Mouse (Mus musculus): ENCODE results near the gene Anxa9. TPM values are rescaled to one million over a fixed set of nuclear protein-coding genes. Genes with fewer than 3 reads are reported as not detected.

Gene Anxa9
- polyA plus RNA-seq, 1 experiment from 2014 or later = 1.7 TPM

DNA sequence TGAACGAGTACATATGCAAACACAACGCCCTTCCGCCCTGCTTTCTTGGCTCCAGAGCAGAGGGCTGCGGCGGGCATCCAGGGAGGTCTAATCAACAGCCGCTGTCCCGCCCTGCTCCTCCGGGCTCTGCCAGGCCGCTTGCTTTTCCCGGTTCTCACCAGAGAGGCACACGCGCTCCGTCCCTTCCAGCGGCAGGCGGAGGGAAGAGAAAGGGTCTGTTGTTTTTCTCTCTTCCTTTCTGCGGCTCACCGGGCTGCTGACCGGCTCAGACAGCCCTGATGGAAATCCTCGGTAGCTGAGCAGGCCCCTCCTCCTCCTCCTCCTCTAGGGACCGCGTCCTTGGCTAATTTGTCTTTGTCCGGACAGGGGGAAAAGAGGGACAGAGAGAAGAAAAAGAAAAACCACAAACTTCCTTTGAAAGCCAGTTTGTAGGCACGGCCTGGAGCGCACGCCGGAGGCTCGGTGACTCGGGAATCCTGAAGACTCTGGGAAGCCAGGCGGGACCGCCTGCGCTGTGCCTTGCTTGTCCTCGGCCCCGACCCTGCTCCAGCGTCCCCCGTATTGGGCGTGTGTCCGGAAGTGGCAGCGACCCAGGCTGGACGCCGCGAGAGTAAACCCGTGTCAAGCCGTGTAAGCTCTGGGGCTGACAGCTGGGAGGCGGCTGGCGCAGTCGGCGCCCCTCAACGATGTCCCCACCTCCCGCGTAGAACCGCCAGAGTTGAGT lies 23.9 kb downstream of the Anxa9 start:
- H3K9me3 ChIP-seq (replicated peaks) = no peaks in the 10 kb centered on the region
- H3K27me3 ChIP-seq (replicated peaks) = no peaks in the 10 kb centered on the region
- peak overlapping the region; percentile 79 for H3K9ac ChIP-seq
- peak overlapping the region; percentile 97 for H3K27ac ChIP-seq (ENCODE audit: poor library complexity, severe bottlenecking)
- peaks cover 10% of the 10 kb centered on the region for H3K36me3 ChIP-seq
- H3K4me1 ChIP-seq (replicated peaks) = peaks cover 18% of the 10 kb centered on the region
- under 1% methylated on average over 51 of the region's 51 CpGs for WGBS
- peak overlapping the region; percentile 52 for H3K4me3 ChIP-seq
- ATAC-seq (ENCODE audit: insufficient number of reproducible peaks, low FRiP score) = peak; percentile 76
- H3K4me2 ChIP-seq = peak overlapping the region; percentile 79

DNA sequence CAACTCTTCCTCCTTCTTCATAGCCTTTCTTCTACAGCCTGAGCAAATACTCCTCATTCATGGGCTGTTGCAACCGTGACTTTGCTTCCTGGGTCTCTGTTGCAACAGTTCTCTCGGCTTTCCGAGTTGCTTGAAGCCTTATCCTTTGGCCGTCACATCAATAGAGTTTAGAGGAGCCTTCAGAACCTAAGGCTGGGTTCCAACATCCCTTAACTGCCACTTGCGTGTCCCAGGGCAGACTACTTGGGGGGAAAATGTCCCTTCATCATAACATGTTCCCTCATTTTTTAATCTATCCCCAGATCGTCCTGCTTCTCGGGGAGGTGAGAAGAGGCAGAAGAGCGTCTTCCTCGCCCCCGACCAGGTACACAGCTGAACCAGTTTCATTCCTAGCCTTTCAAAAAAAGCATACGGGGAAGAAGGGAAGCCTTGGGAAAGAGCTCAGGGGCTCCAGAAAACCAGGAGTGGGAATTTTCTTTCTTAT lies 24.6 kb downstream of the Anxa9 start:
- Histone ChIP-seq H3K4me3 (peak overlapping the region; percentile 52), H3K4me1 (replicated peaks) (peaks cover 21% of the 10 kb centered on the region), H3K36me3 (peaks cover 4% of the 10 kb centered on the region), H3K9me3 (replicated peaks) (no peaks in the 10 kb centered on the region), H3K27ac (ENCODE audit: poor library complexity, severe bottlenecking) (peak overlapping the region; percentile 97), H3K27me3 (replicated peaks) (no peaks in the 10 kb centered on the region), H3K4me2 (peak overlapping the region; percentile 79), H3K9ac (peak overlapping the region; percentile 79)
- 0 out of 2 replicates have a peak, but pooled peaks have one; percentile 7 for ATAC-seq (ENCODE audit: insufficient number of reproducible peaks, low FRiP score)
- WGBS = under 1% methylated on average over 11 of the region's 11 CpGs

DNA sequence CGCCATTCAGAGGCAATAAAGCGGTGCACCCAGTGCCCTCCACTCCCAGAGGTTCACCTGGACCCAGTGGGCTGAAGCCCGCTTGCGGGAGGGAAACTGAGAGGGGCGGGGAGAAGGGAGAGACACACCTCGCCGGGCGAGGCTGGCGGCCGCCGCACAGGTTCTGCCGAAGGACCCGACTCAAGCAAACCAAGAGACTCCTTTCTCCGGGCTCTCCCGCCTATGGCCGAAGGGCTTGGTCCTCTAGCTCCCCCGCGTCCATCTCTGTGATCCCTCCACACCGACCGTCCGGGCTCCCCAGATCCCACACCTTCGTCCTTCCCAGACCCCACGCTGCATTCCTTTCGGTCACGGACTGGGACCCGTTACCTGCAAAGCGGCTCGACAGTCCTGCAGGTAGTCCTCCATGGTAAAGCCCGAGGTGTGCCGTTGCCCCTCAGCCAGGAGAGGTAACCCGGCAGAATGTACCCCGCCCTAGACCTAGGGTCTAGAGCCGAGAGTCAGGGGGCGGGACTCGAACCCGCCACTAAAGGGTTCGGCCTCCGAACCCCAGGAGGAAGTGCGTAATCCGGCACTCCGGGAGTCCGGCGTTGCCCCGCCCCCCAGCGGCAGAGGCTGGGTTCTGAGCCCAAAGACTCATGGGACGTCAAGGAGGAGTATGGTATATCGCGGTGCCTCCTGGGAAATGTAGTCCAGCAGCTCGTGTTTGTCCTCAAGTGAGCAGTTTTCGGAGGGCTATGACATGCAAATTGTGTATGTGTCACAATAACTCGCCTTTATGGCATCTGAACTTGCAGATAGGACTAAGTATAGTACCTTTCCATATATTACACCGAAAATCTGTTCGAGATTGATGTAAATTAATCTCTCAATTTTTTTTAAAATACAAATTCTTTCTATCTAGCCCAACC lies 25.5 kb downstream of the Anxa9 start, which contains the start of the genes Mindy1 and Prune1:
Mindy1 (plus strand) TSS at position 130 of the 911 bp plus-strand sequence.
Prune1 (minus strand) TSS at position 861 of the 911 bp plus-strand sequence.
- WGBS = under 1% methylated on average over 53 of the region's 53 CpGs
- peak within 1 kb of the TSS; percentile 90 for H3K9ac ChIP-seq
- ATAC-seq (ENCODE audit: insufficient number of reproducible peaks, low FRiP score) = peak; percentile 91

DNA sequence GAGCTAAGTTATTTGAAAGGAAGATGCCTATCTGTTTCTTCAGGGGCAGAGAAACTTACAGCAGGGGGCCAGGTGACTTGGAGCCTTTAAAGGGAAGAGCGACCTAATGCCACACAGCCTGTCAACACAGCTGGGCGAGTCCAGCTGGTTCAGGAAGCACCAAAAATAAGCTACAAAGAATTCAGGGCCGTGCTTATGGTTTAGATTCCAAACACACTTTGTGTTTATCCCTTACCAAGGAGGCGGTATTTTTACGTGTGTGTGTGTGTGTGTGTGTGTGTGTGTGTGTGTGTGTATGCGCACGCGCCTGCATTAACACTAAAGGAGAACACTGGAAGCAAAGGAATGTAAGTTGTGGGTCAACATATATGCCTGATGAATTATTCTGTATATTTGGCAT lies 26.2 kb downstream of the Anxa9 start:
- H3K36me3 ChIP-seq = peaks cover 3% of the 10 kb centered on the region; the same call in 1 of the 2 replicates
- H3K4me3 ChIP-seq = peak overlapping the region; percentile 83
- H3K4me2 ChIP-seq = peak overlapping the region; percentile 64
- peak overlapping the region; percentile 90 for H3K9ac ChIP-seq
- 13% methylated on average over 8 of the region's 8 CpGs for WGBS
- no peaks in the 10 kb centered on the region for H3K9me3 ChIP-seq (replicated peaks)
- no peak for ATAC-seq (ENCODE audit: insufficient number of reproducible peaks, low FRiP score)
- H3K27ac ChIP-seq (ENCODE audit: poor library complexity, severe bottlenecking) = peak overlapping the region; percentile 81
- no peaks in the 10 kb centered on the region for H3K27me3 ChIP-seq (replicated peaks)
- H3K4me1 ChIP-seq (replicated peaks) = peaks cover 36% of the 10 kb centered on the region

More for the DNA sequence above, 25.5 kb downstream of the Anxa9 start, which contains the start of the genes Mindy1 and Prune1:
- no peaks in the 10 kb centered on the region for H3K27me3 ChIP-seq (replicated peaks)
- peak within 1 kb of the TSS; percentile 79 for H3K4me2 ChIP-seq
- peak within 1 kb of the TSS; percentile 83 for H3K4me3 ChIP-seq
- peaks cover 31% of the 10 kb centered on the region for H3K4me1 ChIP-seq (replicated peaks)
- H3K27ac ChIP-seq (ENCODE audit: poor library complexity, severe bottlenecking) = peak within 1 kb of the TSS; percentile 97
- H3K9me3 ChIP-seq (replicated peaks) = no peaks in the 10 kb centered on the region
- peaks cover 3% of the 10 kb centered on the region; the same call in 1 of the 2 replicates for H3K36me3 ChIP-seq

DNA sequence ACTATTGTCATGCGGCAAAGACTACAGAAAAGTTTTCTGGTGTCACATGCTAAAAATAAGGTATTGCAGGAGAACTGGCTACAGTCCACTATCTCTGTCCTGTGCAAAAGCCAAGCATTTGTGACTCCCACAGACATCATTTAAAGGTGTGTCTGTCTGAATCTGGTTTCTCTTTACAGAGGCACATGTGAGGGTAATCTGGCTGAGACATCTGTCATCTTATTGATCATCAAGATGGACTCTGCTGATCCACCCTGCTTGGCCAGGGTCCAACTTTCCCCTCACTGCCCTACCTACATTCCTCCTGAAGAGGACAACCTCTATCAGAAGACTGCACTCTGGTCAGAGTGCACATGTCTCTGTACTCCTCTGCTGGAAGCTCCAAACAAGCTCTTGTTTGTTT lies 29.8 kb downstream of the Anxa9 start:
- no peak overlapping the region for H3K4me3 ChIP-seq
- ATAC-seq (ENCODE audit: insufficient number of reproducible peaks, low FRiP score) = no peak

DNA sequence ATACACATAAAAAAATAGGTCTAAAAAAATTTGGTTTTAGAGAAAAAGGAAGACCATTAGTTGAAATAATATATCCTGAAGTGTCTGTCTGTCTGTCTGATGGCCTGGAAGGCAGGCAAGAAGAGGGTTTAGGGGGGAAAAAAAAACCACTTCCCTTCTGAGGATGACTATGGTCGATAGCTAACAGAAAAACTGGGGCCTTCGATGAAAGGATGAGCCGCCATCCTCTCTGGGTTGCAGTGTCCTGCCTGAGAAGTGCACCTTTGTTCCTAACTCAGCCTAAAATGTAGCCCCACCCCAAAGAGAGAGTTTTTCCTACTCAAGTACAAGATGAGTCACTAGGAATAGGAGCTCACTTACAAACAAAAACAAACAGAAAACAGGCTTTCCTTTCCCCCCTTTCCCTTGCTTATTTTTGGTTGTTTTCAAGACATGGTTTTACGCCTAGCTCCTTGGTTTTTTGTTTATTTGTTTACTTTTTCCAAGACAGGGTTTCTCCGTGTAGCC lies 30.5 kb downstream of the Anxa9 start:
- Histone ChIP-seq H3K9ac (no peak overlapping the region), H3K27ac (ENCODE audit: poor library complexity, severe bottlenecking) (peak overlapping the region; percentile 32; the same call in 1 of the 2 replicates), H3K9me3 (replicated peaks) (no peaks in the 10 kb centered on the region), H3K4me2 (no peak overlapping the region), H3K4me3 (no peak overlapping the region), H3K36me3 (peaks cover 12% of the 10 kb centered on the region), H3K27me3 (replicated peaks) (no peaks in the 10 kb centered on the region), H3K4me1 (replicated peaks) (peaks cover 48% of the 10 kb centered on the region)
- no peak for ATAC-seq (ENCODE audit: insufficient number of reproducible peaks, low FRiP score)
- WGBS = 72% methylated on average over 5 of the region's 5 CpGs

More for the DNA sequence above, 29.8 kb downstream of the Anxa9 start:
- Histone ChIP-seq H3K27ac (ENCODE audit: poor library complexity, severe bottlenecking) (peak overlapping the region; percentile 32; the same call in 1 of the 2 replicates), H3K36me3 (peaks cover 11% of the 10 kb centered on the region), H3K4me2 (no peak overlapping the region), H3K9ac (no peak overlapping the region), H3K9me3 (replicated peaks) (no peaks in the 10 kb centered on the region), H3K27me3 (replicated peaks) (no peaks in the 10 kb centered on the region), H3K4me1 (replicated peaks) (peaks cover 46% of the 10 kb centered on the region)
- 47% methylated on average over 1 of the region's 1 CpGs for WGBS

DNA sequence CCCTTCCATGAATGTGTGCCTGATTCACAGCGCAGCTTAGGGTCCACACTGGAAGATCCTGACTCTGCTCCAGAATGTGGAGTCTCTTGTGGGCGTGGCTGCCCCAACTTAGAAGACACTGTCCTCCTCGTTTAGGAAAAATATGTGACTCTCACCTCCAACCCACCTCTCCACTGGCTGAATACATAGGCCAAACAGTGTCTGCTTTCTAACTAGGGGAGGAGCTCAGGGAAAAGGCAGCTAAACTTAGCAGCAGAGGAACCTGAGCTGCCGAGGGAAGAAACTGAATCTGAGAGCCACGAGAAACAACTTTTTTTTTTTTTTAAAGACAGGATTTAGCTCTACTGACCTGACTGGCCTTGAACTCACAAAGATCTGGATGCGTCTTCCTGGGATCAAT lies 31.8 kb downstream of the Anxa9 start:
- no peak for ATAC-seq (ENCODE audit: insufficient number of reproducible peaks, low FRiP score)
- no peaks in the 10 kb centered on the region for H3K9me3 ChIP-seq (replicated peaks)
- H3K9ac ChIP-seq = no peak overlapping the region
- H3K27me3 ChIP-seq (replicated peaks) = no peaks in the 10 kb centered on the region
- H3K36me3 ChIP-seq = peaks cover 12% of the 10 kb centered on the region
- WGBS = 64% methylated on average over 6 of the region's 6 CpGs
- H3K4me2 ChIP-seq = no peak overlapping the region
- H3K4me1 ChIP-seq (replicated peaks) = peaks cover 48% of the 10 kb centered on the region
- peak overlapping the region; percentile 1 for H3K27ac ChIP-seq (ENCODE audit: poor library complexity, severe bottlenecking)
- no peak overlapping the region for H3K4me3 ChIP-seq

DNA sequence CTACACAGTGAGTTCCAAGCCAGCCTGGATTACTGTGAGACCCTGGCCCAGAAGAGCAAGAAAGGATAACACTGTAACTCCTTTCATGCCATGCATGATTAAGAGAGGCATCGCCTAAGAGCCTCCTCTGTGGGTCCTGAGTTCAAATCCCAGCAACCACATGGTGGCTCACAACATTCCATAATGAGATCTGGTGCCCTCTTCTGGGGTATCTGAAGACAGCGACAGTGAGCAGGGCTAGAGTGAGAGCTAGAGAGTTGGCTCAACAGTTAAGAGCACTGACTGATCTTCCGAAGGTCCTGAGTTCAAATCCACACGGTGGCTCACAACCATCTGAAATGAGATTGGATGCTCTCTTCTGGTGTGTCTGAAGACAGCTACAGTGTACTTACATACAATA lies 32.5 kb downstream of the Anxa9 start:
- no peaks in the 10 kb centered on the region for H3K9me3 ChIP-seq (replicated peaks)
- H3K4me2 ChIP-seq = no peak overlapping the region
- no peak overlapping the region for H3K4me3 ChIP-seq
- peaks cover 55% of the 10 kb centered on the region for H3K4me1 ChIP-seq (replicated peaks)
- 92% methylated on average over 4 of the region's 4 CpGs for WGBS
- peaks cover 15% of the 10 kb centered on the region for H3K36me3 ChIP-seq
- H3K27ac ChIP-seq (ENCODE audit: poor library complexity, severe bottlenecking) = no peak overlapping the region
- H3K9ac ChIP-seq = no peak overlapping the region
- H3K27me3 ChIP-seq (replicated peaks) = no peaks in the 10 kb centered on the region
- ATAC-seq (ENCODE audit: insufficient number of reproducible peaks, low FRiP score) = no peak

DNA sequence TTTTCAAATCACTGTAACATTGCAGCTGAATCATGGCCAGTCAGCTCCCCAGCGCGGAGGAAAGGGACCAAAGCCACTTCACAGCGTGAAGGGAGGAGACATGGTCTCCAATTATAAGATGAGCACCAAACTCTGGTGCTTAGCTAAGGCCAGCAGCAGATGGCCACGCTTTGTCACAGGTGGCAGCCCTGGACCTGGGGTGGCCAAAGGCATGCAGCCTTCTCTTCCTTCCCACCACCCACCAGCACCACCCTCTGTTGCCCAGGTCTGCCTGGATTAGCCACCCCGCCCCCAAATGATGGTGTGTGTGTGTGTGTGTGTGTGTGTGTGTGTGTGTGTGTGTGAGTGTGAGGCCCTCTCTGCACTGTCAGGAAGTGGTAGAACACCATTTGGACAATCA lies 33.5 kb downstream of the Anxa9 start:
- 87% methylated on average over 5 of the region's 5 CpGs for WGBS
- no peaks in the 10 kb centered on the region for H3K9me3 ChIP-seq (replicated peaks)
- H3K4me1 ChIP-seq (replicated peaks) = peaks cover 55% of the 10 kb centered on the region
- 0 out of 2 replicates have a peak overlapping the region, but pooled peaks have one; percentile 6 for H3K27ac ChIP-seq (ENCODE audit: poor library complexity, severe bottlenecking)
- ATAC-seq (ENCODE audit: insufficient number of reproducible peaks, low FRiP score) = 0 out of 2 replicates have a peak, but pooled peaks have one; percentile 28
- no peak overlapping the region for H3K4me2 ChIP-seq
- no peaks in the 10 kb centered on the region for H3K27me3 ChIP-seq (replicated peaks)
- no peak overlapping the region for H3K9ac ChIP-seq
- peaks cover 20% of the 10 kb centered on the region for H3K36me3 ChIP-seq
- H3K4me3 ChIP-seq = no peak overlapping the region

DNA sequence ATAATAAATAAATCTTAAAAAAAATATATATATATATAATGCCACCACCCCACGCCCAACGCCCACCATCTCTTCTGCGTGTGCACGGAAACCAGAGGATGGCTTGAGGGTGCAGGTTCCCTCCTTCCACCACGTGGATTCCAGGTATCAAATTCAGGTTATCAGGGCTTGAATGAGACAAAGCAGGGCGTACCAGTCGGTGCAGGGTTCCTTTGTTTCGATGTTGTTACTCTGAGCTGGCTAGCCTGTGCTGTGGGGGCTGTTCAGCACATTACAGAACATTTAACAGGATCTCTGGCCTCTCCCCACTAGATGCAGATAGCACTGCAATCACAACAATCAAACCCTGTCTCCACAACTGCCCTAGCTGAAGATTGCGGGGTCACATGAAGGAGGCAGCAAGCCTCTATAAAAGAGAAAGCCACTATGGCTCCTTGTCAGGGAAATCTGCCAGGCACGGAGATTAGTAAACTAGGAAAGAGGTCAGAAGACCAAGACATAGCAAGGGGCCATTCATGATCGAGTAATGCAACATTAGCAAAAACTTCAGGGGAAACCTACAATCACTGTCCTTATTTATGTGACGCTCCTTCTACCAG lies 36.1 kb downstream of the Anxa9 start:
- Histone ChIP-seq H3K27ac (ENCODE audit: poor library complexity, severe bottlenecking) (no peak overlapping the region), H3K27me3 (replicated peaks) (no peaks in the 10 kb centered on the region), H3K4me1 (replicated peaks) (peaks cover 39% of the 10 kb centered on the region), H3K9ac (no peak overlapping the region), H3K36me3 (peaks cover 43% of the 10 kb centered on the region), H3K4me3 (no peak overlapping the region), H3K4me2 (no peak overlapping the region), H3K9me3 (replicated peaks) (peaks cover 4% of the 10 kb centered on the region; the same call in 1 of the 2 replicates)
- ATAC-seq (ENCODE audit: insufficient number of reproducible peaks, low FRiP score) = no peak
- WGBS = 75% methylated on average over 12 of the region's 12 CpGs
